In genomic region chr10:44071095-44071494, GRCm38 (mm10) we compare ENCODE assay signal across 8 mouse cellular contexts.
DNase-seq lines count a peak whose midpoint lies in the region; ATAC-seq and TF ChIP-seq lines count a peak whose summit lies in the region.

No protein-coding gene starts in this region.

- no peaks in the 10 kb centered on the region for H3K36me3 ChIP-seq in neural tube, embryonic 13.5 days
- no peaks in the 10 kb centered on the region for H3K36me3 ChIP-seq in stomach, embryonic 16.5 days (ENCODE audit: control insufficient read depth, insufficient read depth, low read length)

- no peak overlapping the region for H3K27ac ChIP-seq in neural tube, embryonic 13.5 days (replicated peaks)
- H3K27ac ChIP-seq in stomach, embryonic 16.5 days (ENCODE audit: low read length), result no peak overlapping the region

- no peaks in the 10 kb centered on the region for H3K4me1 ChIP-seq in lung, adult 2 months (ENCODE audit: control insufficient read depth, insufficient read depth, low read length)
- no peaks in the 10 kb centered on the region for H3K4me1 ChIP-seq in neural tube, embryonic 13.5 days (replicated peaks)
- no peaks in the 10 kb centered on the region for H3K4me1 ChIP-seq in stomach, embryonic 16.5 days (ENCODE audit: control insufficient read depth, insufficient read depth, low read length)

- TF ChIP-seq POLR2A in lung, adult 2 months (IDR thresholded peaks at IDR 0.05; ENCODE audit: borderline replicate concordance, extremely low read depth, low read depth, low read length), result no peak

- peak; percentile 82 to 83 for DNase-seq in B cell, adult 2 months
- peak; percentile 31 for DNase-seq in WW6 (ENCODE audit: low read depth, low spot score)
- peak; percentile 82 for DNase-seq in embryo, embryonic 10.5 days (ENCODE audit: low spot score)
- peak; percentile 53 to 73 for DNase-seq in heart, postnatal 14 days
- peak; percentile 81 to 83 for DNase-seq in kidney, postnatal 36 days
- peak; percentile 46 for DNase-seq in lung, adult 2 months

- no peak overlapping the region for H3K9ac ChIP-seq in neural tube, embryonic 13.5 days
- H3K9ac ChIP-seq in stomach, embryonic 16.5 days (ENCODE audit: low read length), result no peak overlapping the region

- H3K4me2 ChIP-seq in neural tube, embryonic 13.5 days, result no peak overlapping the region
- H3K4me2 ChIP-seq in stomach, embryonic 16.5 days (ENCODE audit: low read depth, low read length), result no peak overlapping the region

- ATAC-seq in neural tube, embryonic 13.5 days (ENCODE audit: low read depth), result peak; percentile 71
- ATAC-seq in stomach, embryonic 16.5 days (ENCODE audit: insufficient read depth, low FRiP score), result peak; percentile 82; the same call in 1 of the 2 replicates

- 4% methylated on average over 4 of the region's 4 CpGs for WGBS in lung, adult 2 months
- 5% methylated on average over 4 of the region's 4 CpGs for WGBS in neural tube, embryonic 13.5 days
- 6% methylated on average over 4 of the region's 4 CpGs for WGBS in stomach, embryonic 16.5 days

- intact Hi-C loops in heart, postnatal 14 days (cut with DNase I), result loop anchor here (1.0 to 5.0 kb wide), 2 partner anchors 117 to 494 kb away; partner anchors contain the start of gene Cd24a

- no peaks in the 10 kb centered on the region for H3K27me3 ChIP-seq in neural tube, embryonic 13.5 days
- H3K27me3 ChIP-seq in stomach, embryonic 16.5 days (ENCODE audit: control insufficient read depth, insufficient read depth, low read length), result no peaks in the 10 kb centered on the region

- H3K4me3 ChIP-seq in lung, adult 2 months (replicated peaks; ENCODE audit: extremely low read depth, low read depth, low read length), result no peak overlapping the region
- H3K4me3 ChIP-seq in neural tube, embryonic 13.5 days, result no peak overlapping the region
- H3K4me3 ChIP-seq in stomach, embryonic 16.5 days (replicated peaks; ENCODE audit: low read length), result no peak overlapping the region

- TF ChIP-seq CTCF in lung, adult 2 months (IDR thresholded peaks at IDR 0.05; ENCODE audit: insufficient read depth, low read length), result peak; percentile 62

- H3K9me3 ChIP-seq in neural tube, embryonic 13.5 days, result no peaks in the 10 kb centered on the region
- no peaks in the 10 kb centered on the region for H3K9me3 ChIP-seq in stomach, embryonic 16.5 days (replicated peaks; ENCODE audit: control insufficient read depth, low read length)

Comparison
In these comparisons a context has a peak if more than half of its experiments do, and no peak if none do; other contexts are left out.
1. DNase-seq: peak in every context shown above with its lines; median percentile 82 in B cell, adult 2 months; 82 in embryo, embryonic 10.5 days; 82 in kidney, postnatal 36 days; 63 in heart, postnatal 14 days; 46 in lung, adult 2 months; 31 in WW6.